Mouse (Mus musculus): ENCODE results near the gene Ppp2r5c.
A peak's percentile ranks its signal among the peaks of the same experiment; 100 is the strongest.

The Ppp2r5c gene

GRCm38 (mm10) chr12:110511856-110512433 lies 65.0 kb downstream of the Ppp2r5c start:
- no peak for DNase-seq (ENCODE audit: low spot score)

GRCm38 (mm10) chr12:110512884-110513283 lies 66.0 kb downstream of the Ppp2r5c start:
- DNase-seq (ENCODE audit: low spot score), result no peak

- DNase-seq (ENCODE audit: low spot score), result peak; percentile 43
Measured at GRCm38 (mm10) chr12:110515676-110516075, 68.8 kb downstream of the Ppp2r5c start.

GRCm38 (mm10) chr12:110520236-110520987 lies 73.5 kb downstream of the Ppp2r5c start:
- no peak for DNase-seq (ENCODE audit: low spot score)

GRCm38 (mm10) chr12:110523526-110523925 lies 76.6 kb downstream of the Ppp2r5c start:
- DNase-seq (ENCODE audit: low spot score), result no peak

GRCm38 (mm10) chr12:110532711-110533110 lies 85.8 kb downstream of the Ppp2r5c start:
- DNase-seq (ENCODE audit: low spot score), result no peak

- DNase-seq (ENCODE audit: low spot score), result no peak
Measured at GRCm38 (mm10) chr12:110533151-110533550, 86.2 kb downstream of the Ppp2r5c start.

- no peak for DNase-seq (ENCODE audit: low spot score)
Measured at GRCm38 (mm10) chr12:110533832-110534231, 86.9 kb downstream of the Ppp2r5c start.

- DNase-seq (ENCODE audit: low spot score), result no peak
Measured at GRCm38 (mm10) chr12:110535361-110535760, 88.4 kb downstream of the Ppp2r5c start.

GRCm38 (mm10) chr12:110537751-110538150 lies 90.8 kb downstream of the Ppp2r5c start:
- DNase-seq (ENCODE audit: low spot score), result peak; percentile 7

- no peak for DNase-seq (ENCODE audit: low spot score)
Measured at GRCm38 (mm10) chr12:110539346-110539745, 92.4 kb downstream of the Ppp2r5c start.

GRCm38 (mm10) chr12:110539798-110540197 lies 92.9 kb downstream of the Ppp2r5c start:
- no peak for DNase-seq (ENCODE audit: low spot score)

GRCm38 (mm10) chr12:110540273-110540672 lies 93.4 kb downstream of the Ppp2r5c start:
- DNase-seq (ENCODE audit: low spot score), result no peak

GRCm38 (mm10) chr12:110541001-110541400 lies 94.1 kb downstream of the Ppp2r5c start:
- DNase-seq (ENCODE audit: low spot score), result no peak

- DNase-seq (ENCODE audit: low spot score), result no peak
Measured at GRCm38 (mm10) chr12:110541528-110541927, 94.6 kb downstream of the Ppp2r5c start.

- no peak for DNase-seq (ENCODE audit: low spot score)
Measured at GRCm38 (mm10) chr12:110545040-110545701, 98.3 kb downstream of the Ppp2r5c start.

- DNase-seq (ENCODE audit: low spot score), result no peak
Measured at GRCm38 (mm10) chr12:110547573-110547972, 100.7 kb downstream of the Ppp2r5c start.

GRCm38 (mm10) chr12:110549437-110550112 lies 102.7 kb downstream of the Ppp2r5c start:
- DNase-seq (ENCODE audit: low spot score), result no peak

GRCm38 (mm10) chr12:110550364-110550763 lies 103.4 kb downstream of the Ppp2r5c start:
- DNase-seq (ENCODE audit: low spot score), result no peak

- peak; percentile 8 for DNase-seq (ENCODE audit: low spot score)
Measured at GRCm38 (mm10) chr12:110552113-110552512, 105.2 kb downstream of the Ppp2r5c start.

GRCm38 (mm10) chr12:110553362-110553761 lies 106.4 kb downstream of the Ppp2r5c start:
- no peak for DNase-seq (ENCODE audit: low spot score)

- DNase-seq (ENCODE audit: low spot score), result no peak
Measured at GRCm38 (mm10) chr12:110555536-110556240, 108.8 kb downstream of the Ppp2r5c start.
